Mouse (Mus musculus) forelimb bud, embryonic 11.5 days (tissue): ENCODE data around the gene Sp140.
"Not testable (repeated sequence)": the region's sequence is repeated elsewhere in the genome, so short reads cannot be mapped to it uniquely, and the experiment has no call there.

ENCODE experiments used
- DNase-seq: peaks from one replicate; pipeline ENCODE4 v3.0.0-alpha.2; 2012; ENCODE audit warnings: low read depth, low spot score

The Sp140 gene

GRCm38 (mm10) chr1:85638144-85638543, 38.0 kb downstream of the Sp140 start:
- not testable (repeated sequence) for DNase-seq

DNA sequence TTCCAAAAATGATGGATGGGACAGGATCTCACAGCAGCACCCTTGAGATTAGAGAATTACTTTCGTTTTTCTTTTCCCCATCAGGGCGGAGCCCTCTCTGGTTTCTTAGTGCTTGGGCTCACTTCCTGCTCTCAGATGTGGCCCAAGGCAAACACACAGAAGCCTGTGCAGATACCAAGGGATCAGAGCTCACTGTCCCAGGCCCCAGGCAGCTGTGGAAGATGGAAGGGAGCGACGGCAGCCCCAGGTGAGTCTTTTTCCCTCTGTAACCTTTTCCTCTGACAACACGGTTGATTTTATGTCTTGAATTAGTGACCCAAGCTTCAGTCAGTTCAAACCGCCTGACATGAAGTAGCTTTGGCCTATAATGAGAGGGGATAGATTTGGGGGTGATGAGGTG, 49.7 kb downstream of the Sp140 start, which contains the start of gene Sp100:
Sp100 (plus strand) TSS at position 108 of the 400 bp plus-strand sequence.
- DNase-seq = not testable (repeated sequence)

GRCm38 (mm10) chr1:85650524-85650923, 50.3 kb downstream of the Sp140 start:
- not testable (repeated sequence) for DNase-seq

DNA sequence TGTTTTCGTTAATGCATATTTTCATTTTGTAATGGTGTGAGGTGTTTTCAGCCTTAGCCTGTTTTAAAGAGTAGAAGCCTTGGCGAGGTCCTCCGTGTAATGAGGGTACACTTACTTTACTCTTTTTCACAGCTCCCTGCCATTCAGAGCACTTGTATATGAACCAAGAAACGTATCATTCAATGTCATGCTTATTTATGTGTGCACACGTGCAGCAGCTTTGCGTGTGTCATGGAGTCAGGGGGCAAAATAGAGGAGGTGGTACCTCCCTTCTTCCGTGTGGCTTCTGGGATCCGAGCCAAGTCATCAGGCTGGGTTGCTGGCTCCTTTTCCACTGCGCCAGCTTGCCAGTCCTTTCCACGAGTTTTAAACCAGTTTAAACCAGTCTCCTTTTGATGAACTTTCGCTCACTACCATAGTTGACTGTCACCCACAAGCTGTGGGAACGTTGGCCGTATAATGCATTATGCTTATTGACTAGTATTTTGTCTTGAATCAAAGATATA, 51.6 kb downstream of the Sp140 start:
- not testable (repeated sequence) for DNase-seq

DNA sequence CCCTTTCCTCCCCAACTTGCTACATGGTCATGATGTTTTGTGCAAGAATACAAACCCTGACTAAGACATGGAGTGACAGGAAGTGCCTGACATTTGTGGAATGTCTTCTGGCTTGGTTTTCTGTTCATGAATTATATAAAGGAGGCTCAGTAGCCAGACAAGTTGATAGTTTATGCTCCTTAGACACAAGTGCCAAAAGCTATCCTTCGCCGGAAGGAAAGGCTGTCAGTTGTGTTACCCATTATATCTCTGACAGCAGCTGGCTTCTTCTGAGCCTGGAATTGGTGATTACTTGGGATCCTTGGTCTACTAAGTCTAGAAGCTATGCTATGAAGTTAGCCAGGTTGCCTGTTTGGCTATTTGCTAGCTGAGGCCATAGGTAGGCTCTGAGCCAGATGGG, 57.0 kb downstream of the Sp140 start:
- not testable (repeated sequence) for DNase-seq

- no peak for DNase-seq
These were observed 64.1 kb downstream of the Sp140 start for GRCm38 (mm10) chr1:85664266-85664665.

DNA sequence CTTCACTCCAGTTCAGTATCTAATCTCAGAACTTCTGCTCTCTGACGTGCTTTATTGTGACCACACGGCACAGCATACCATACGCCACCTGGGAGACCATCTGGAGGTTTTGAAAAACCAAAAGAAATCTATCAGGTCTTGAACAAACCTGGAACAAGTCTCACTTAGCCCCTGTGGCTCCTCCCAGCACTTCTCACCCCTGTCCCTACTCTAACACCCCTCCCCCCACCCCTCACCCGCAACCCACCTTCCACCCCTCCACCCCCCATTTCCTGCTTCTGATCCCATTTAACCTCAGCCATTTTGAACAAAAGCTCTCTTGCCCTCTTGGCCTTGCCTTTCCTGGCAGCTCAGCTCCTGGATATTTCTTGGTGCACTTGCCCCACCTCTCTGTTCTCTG, 80.0 kb downstream of the Sp140 start:
- no peak for DNase-seq

DNA sequence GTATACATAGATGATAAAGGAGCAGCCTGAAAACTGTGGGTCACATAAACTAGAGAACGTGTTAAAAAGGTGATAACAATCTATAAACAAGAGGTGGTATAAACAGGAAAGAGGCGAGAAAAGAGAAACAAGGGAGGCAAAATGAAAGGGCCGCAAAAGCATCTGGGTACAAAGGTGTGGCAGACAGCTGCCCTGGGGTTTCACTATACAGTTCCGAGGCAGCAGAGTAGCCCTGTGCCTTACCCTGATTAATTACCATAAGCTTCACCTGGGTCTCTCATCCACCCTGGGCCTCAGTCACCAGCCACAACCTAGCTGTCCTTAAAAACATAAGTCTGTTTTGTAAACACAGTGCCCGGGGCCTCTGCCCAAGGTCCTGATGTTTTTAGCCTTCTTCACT, 86.5 kb downstream of the Sp140 start:
- no peak for DNase-seq

DNA sequence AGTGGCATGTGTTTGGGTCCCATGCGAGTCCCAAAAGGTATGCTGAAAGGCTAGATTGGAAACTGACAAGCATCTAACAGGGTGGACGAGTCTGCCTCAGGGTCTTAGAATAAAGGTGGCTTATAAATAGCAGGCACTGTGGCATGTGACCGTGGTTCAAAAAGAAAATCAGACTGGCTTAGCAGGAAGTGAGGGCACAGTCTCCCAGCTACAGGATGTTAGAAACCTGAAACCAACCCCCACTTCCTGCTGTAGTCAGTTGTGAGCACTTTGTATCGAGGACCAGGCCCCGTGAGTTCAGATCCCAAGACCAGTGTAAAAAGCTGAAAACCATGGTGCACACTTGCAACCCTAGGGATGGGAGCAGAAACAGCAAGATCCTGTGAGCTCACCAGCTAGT, 87.2 kb downstream of the Sp140 start:
- DNase-seq = no peak

- no peak for DNase-seq
These were observed 90.4 kb downstream of the Sp140 start for GRCm38 (mm10) chr1:85690544-85690943.

- DNase-seq = no peak
These were observed 92.1 kb downstream of the Sp140 start for GRCm38 (mm10) chr1:85692281-85692680.

- no peak for DNase-seq
These were observed 93.1 kb downstream of the Sp140 start for GRCm38 (mm10) chr1:85693280-85693679.
